ENCODE assay signal across 8 mouse cellular contexts in genomic region chr7:143685359-143686067, GRCm38 (mm10). TPM values are rescaled to one million over a fixed set of nuclear protein-coding genes. Genes with fewer than 3 reads are reported as not detected.
DNase-seq lines count a peak whose midpoint lies in the region; ATAC-seq and TF ChIP-seq lines count a peak whose summit lies in the region.

Gene Tnfrsf23 (minus strand): TSS chr7:143685872.

- WGBS in forebrain, postnatal 0 days = 3% methylated on average over 35 of the region's 35 CpGs
- 1% methylated on average over 35 of the region's 35 CpGs for WGBS in lung, embryonic 14.5 days

- peak; percentile 94 for ATAC-seq in forebrain, postnatal 0 days
- ATAC-seq in hematopoietic stem cell, adult 5-6 weeks (replicated peaks in 1 of 2; ENCODE audit: insufficient read depth in 1 of 2, low FRiP score in 2 of 2, low TSS enrichment in 1 of 2, low read depth in 1 of 2, poor library complexity in 2 of 2, severe bottlenecking in 2 of 2) = peak; percentile 97
- ATAC-seq in lung, embryonic 14.5 days (ENCODE audit: insufficient read depth) = peak; percentile 96
- peak; percentile 97 for ATAC-seq in neutrophil, adult 5-6 weeks (ENCODE audit: extremely low read depth, insufficient number of reproducible peaks, low FRiP score, poor library complexity, severe bottlenecking)

- no peak within 1 kb of the TSS for H3K9ac ChIP-seq in forebrain, postnatal 0 days
- peak within 1 kb of the TSS; percentile 26; the same call in 1 of the 2 replicates for H3K9ac ChIP-seq in lung, embryonic 14.5 days

- no peak for TF ChIP-seq CTCF in E14TG2a.4 (conservative IDR thresholded peaks at IDR 0.05; ENCODE audit: low read length)
- no peak for TF ChIP-seq CTCF in forebrain, postnatal 0 days (IDR thresholded peaks at IDR 0.05; ENCODE audit: low read depth)
- no peak for TF ChIP-seq CTCF in lung, embryonic 14.5 days (IDR thresholded peaks at IDR 0.05; ENCODE audit: low read depth)

- peak within 1 kb of the TSS; percentile 52 for H3K4me2 ChIP-seq in forebrain, postnatal 0 days (ENCODE audit: low read depth)
- peak within 1 kb of the TSS; percentile 92 for H3K4me2 ChIP-seq in lung, embryonic 14.5 days

- no peaks in the 10 kb centered on the region for H3K36me3 ChIP-seq in E14TG2a.4 (ENCODE audit: insufficient read depth, low read length)
- H3K36me3 ChIP-seq in forebrain, postnatal 0 days (ENCODE audit: insufficient read depth) = peaks cover 18% of the 10 kb centered on the region
- peaks cover 23% of the 10 kb centered on the region for H3K36me3 ChIP-seq in lung, embryonic 14.5 days (ENCODE audit: insufficient read depth)

- no peaks in the 10 kb centered on the region for H3K9me3 ChIP-seq in E14TG2a.4 (ENCODE audit: low read length)
- H3K9me3 ChIP-seq in forebrain, postnatal 0 days (ENCODE audit: low read length) = no peaks in the 10 kb centered on the region
- H3K9me3 ChIP-seq in lung, embryonic 14.5 days (ENCODE audit: low read depth, low read length) = no peaks in the 10 kb centered on the region

- peak; percentile 92 for DNase-seq in brain, adult 2 months (ENCODE audit: low read depth, low spot score)
- DNase-seq in forebrain, postnatal 0 days = peak; percentile 62
- peak; percentile 59 to 69 for DNase-seq in layer of hippocampus, adult 8-10 months (ENCODE audit: low spot score in 2 of 2)
- peak; percentile 90 for DNase-seq in lung, embryonic 14.5 days
- peak; percentile 72 for DNase-seq in thymus, postnatal 0 days (ENCODE audit: low spot score)

- H3K4me3 ChIP-seq in E14TG2a.4 (replicated peaks; ENCODE audit: low read length) = peak within 1 kb of the TSS; percentile 78
- H3K4me3 ChIP-seq in forebrain, postnatal 0 days (ENCODE audit: low read depth, low read length) = peak within 1 kb of the TSS; percentile 31
- peak within 1 kb of the TSS; percentile 44 for H3K4me3 ChIP-seq in lung, embryonic 14.5 days (ENCODE audit: low read depth, low read length)

- H3K27ac ChIP-seq in forebrain, postnatal 0 days (ENCODE audit: low read depth, low read length) = no peak within 1 kb of the TSS
- no peak within 1 kb of the TSS for H3K27ac ChIP-seq in lung, embryonic 14.5 days (ENCODE audit: low read depth)

- peaks cover 47% of the 10 kb centered on the region for H3K27me3 ChIP-seq in E14TG2a.4 (ENCODE audit: insufficient read depth, low read length)
- H3K27me3 ChIP-seq in forebrain, postnatal 0 days (ENCODE audit: insufficient read depth, low read length) = no peaks in the 10 kb centered on the region
- H3K27me3 ChIP-seq in lung, embryonic 14.5 days (ENCODE audit: insufficient read depth, low read length) = no peaks in the 10 kb centered on the region

- peaks cover 3% of the 10 kb centered on the region; the same call in 1 of the 2 replicates for H3K4me1 ChIP-seq in E14TG2a.4 (replicated peaks; ENCODE audit: low read depth, low read length)
- no peaks in the 10 kb centered on the region for H3K4me1 ChIP-seq in forebrain, postnatal 0 days (ENCODE audit: insufficient read depth)
- H3K4me1 ChIP-seq in lung, embryonic 14.5 days (ENCODE audit: insufficient read depth) = no peaks in the 10 kb centered on the region

RNA-seq across cellular contexts. Expression of gene Tnfrsf23, which starts in this region (rescaled TPM):
- total RNA-seq in forebrain, postnatal 0 days (2014; rRNA removed) = 1.7 and 1.9 TPM in 2 replicates
- polyA plus RNA-seq in forebrain, postnatal 0 days (2015; fragmentation: Nextera tagmentation; extraction: Ambion mirVana) = 0.43 and 0.54 TPM in 2 replicates
- 0.10 and 1.1 TPM in 2 replicates for total RNA-seq in hematopoietic stem cell, adult 5-6 weeks (2017)
- 1 to 10 TPM; 1.3 to 2.7 (median 2.0) TPM for total RNA-seq in layer of hippocampus, adult 8-10 months (2022)
- 0.95 and 1.1 TPM in 2 replicates for polyA plus RNA-seq in lung, embryonic 14.5 days (2014; fragmentation: Nextera tagmentation; extraction: Ambion mirVana)
- 8.6 and 10.1 TPM in 2 replicates for total RNA-seq in neutrophil, adult 5-6 weeks (2017)
- 1.9 and 2.4 TPM in 2 replicates for polyA plus RNA-seq in thymus, postnatal 0 days (2015; fragmentation: Nextera tagmentation; extraction: Ambion mirVana)
